Mouse (Mus musculus): ENCODE results near the gene Rfx1. TPM values are rescaled to one million over a fixed set of nuclear protein-coding genes. Genes with fewer than 3 reads are reported as not detected.

Gene Rfx1
- polyA plus RNA-seq, 1 experiment from 2014 or later = 12.0 TPM

MicroRNAs within 50 kb of the gene (microRNA counts, 519-probe panel; counts per million panel counts)
- microRNA mmu-miR-709 = 2,388 counts per million, percentile 38 among the panel's probes with 10 or more counts

Small RNA genes lying within 50 kb of the gene (microRNA-seq; reads per million reads assigned to microRNA genes)
- gene Mir709 = not detected

Other genes starting within 250 kb of the Rfx1 start
- gene Adgrl1, start 166.7 kb upstream of the Rfx1 start, polyA plus RNA-seq (2014; fragmentation: Nextera tagmentation; extraction: Ambion mirVana) = 29.5 and 31.3 TPM in 2 replicates
- 0.56 and 0.70 TPM in 2 replicates for gene Gm10644, start 111.6 kb upstream of the Rfx1 start, polyA plus RNA-seq (2014; fragmentation: Nextera tagmentation; extraction: Ambion mirVana)
- 53.2 and 58.2 TPM in 2 replicates for gene Asf1b, start 111.3 kb upstream of the Rfx1 start, polyA plus RNA-seq (2014; fragmentation: Nextera tagmentation; extraction: Ambion mirVana)
- gene Prkaca, start 93.8 kb upstream of the Rfx1 start, polyA plus RNA-seq (2014; fragmentation: Nextera tagmentation; extraction: Ambion mirVana) = 101 and 112 TPM in 2 replicates
- 17.5 and 18.3 TPM in 2 replicates for gene Samd1, start 69.2 kb upstream of the Rfx1 start, polyA plus RNA-seq (2014; fragmentation: Nextera tagmentation; extraction: Ambion mirVana)
- 0.71 and 0.87 TPM in 2 replicates for gene 1700067K01Rik, start 65.3 kb upstream of the Rfx1 start, polyA plus RNA-seq (2014; fragmentation: Nextera tagmentation; extraction: Ambion mirVana)
- gene 2210011C24Rik, start 54.7 kb upstream of the Rfx1 start, polyA plus RNA-seq (2014; fragmentation: Nextera tagmentation; extraction: Ambion mirVana) = 1.1 and 1.3 TPM in 2 replicates
- 3.2 and 3.6 TPM in 2 replicates for gene Palm3, start 45.4 kb upstream of the Rfx1 start, polyA plus RNA-seq (2014; fragmentation: Nextera tagmentation; extraction: Ambion mirVana)
- 1.1 and 1.3 TPM in 2 replicates for gene Il27ra, start 24.2 kb upstream of the Rfx1 start, polyA plus RNA-seq (2014; fragmentation: Nextera tagmentation; extraction: Ambion mirVana)
- not detected in 2 replicates for gene Rln3, start 21.8 kb upstream of the Rfx1 start, polyA plus RNA-seq (2014; fragmentation: Nextera tagmentation; extraction: Ambion mirVana)
- 1.5 and 2.9 TPM in 2 replicates for gene Gm10643, start 1.7 kb upstream of the Rfx1 start, polyA plus RNA-seq (2014; fragmentation: Nextera tagmentation; extraction: Ambion mirVana)
- gene Dcaf15, start 37.9 kb downstream of the Rfx1 start, polyA plus RNA-seq (2014; fragmentation: Nextera tagmentation; extraction: Ambion mirVana) = 9.0 and 10.8 TPM in 2 replicates
- gene Podnl1, start 59.2 kb downstream of the Rfx1 start, polyA plus RNA-seq (2014; fragmentation: Nextera tagmentation; extraction: Ambion mirVana) = 0.18 and 0.20 TPM in 2 replicates
- 17.9 and 18.2 TPM in 2 replicates for gene Cc2d1a, start 81.1 kb downstream of the Rfx1 start, polyA plus RNA-seq (2014; fragmentation: Nextera tagmentation; extraction: Ambion mirVana)
- 0.59 and 0.94 TPM in 2 replicates for gene 4930432K21Rik, start 81.2 kb downstream of the Rfx1 start, polyA plus RNA-seq (2014; fragmentation: Nextera tagmentation; extraction: Ambion mirVana)
- 3.3 and 5.0 TPM in 2 replicates for gene Nanos3, start 118.4 kb downstream of the Rfx1 start, polyA plus RNA-seq (2014; fragmentation: Nextera tagmentation; extraction: Ambion mirVana)
- 9.3 and 9.5 TPM in 2 replicates for gene Zswim4, start 170.2 kb downstream of the Rfx1 start, polyA plus RNA-seq (2014; fragmentation: Nextera tagmentation; extraction: Ambion mirVana)
- gene D8Ertd738e, start 182.9 kb downstream of the Rfx1 start, polyA plus RNA-seq (2014; fragmentation: Nextera tagmentation; extraction: Ambion mirVana) = 341 and 358 TPM in 2 replicates
- 69.7 and 73.7 TPM in 2 replicates for gene Mri1, start 190.5 kb downstream of the Rfx1 start, polyA plus RNA-seq (2014; fragmentation: Nextera tagmentation; extraction: Ambion mirVana)
- 20.2 and 20.7 TPM in 2 replicates for gene Ccdc130, start 203.5 kb downstream of the Rfx1 start, polyA plus RNA-seq (2014; fragmentation: Nextera tagmentation; extraction: Ambion mirVana)

Data from stomach, embryonic 14.5 days (tissue).